Mouse (Mus musculus): Measurements from ENCODE around the gene Krba1. TPM values are rescaled to one million over a fixed set of nuclear protein-coding genes. Genes with fewer than 3 reads are reported as not detected.

Gene Krba1
- total and polyA plus RNA-seq, 2 experiments, result 5.2 to 9.2 TPM

GRCm38 (mm10) chr6:48443592-48444309 is 48.4 kb downstream of the Krba1 start:
- Histone ChIP-seq H3K27me3 (ENCODE audit: control insufficient read depth, insufficient read depth, low read length) (no peaks in the 10 kb centered on the region), H3K4me1 (ENCODE audit: control insufficient read depth, insufficient read depth, low read length) (peaks cover 4% of the 10 kb centered on the region), H3K27ac (replicated peaks; ENCODE audit: insufficient read depth, low read depth, low read length) (peak overlapping the region; percentile 73), H3K79me2 (ENCODE audit: control insufficient read depth, insufficient read depth, low read length) (0 out of 2 replicates have a peak, but pooled peaks cover 2% of the 10 kb centered on the region), H3K9ac (ENCODE audit: low read depth, low read length) (peak overlapping the region; percentile 76), H3K4me3 (ENCODE audit: insufficient read depth, low read depth, low read length) (peak overlapping the region; percentile 92), H3K36me3 (ENCODE audit: control insufficient read depth, insufficient read depth, low read length) (peaks cover 16% of the 10 kb centered on the region; the same call in 1 of the 2 replicates)
- peak; percentile 87 for DNase-seq (ENCODE audit: extremely low read depth, low read depth, low spot score)
- 5% methylated on average over 19 of the region's 19 CpGs for WGBS
- TF ChIP-seq POLR2A (IDR thresholded peaks at IDR 0.05; ENCODE audit: extremely low read depth, insufficient read depth, low read length) (no peak), CTCF (IDR thresholded peaks at IDR 0.05; ENCODE audit: low read depth, low read length) (no peak)

- 0 out of 2 replicates have a peak, but pooled peaks cover 2% of the 10 kb centered on the region for H3K79me2 ChIP-seq (ENCODE audit: control insufficient read depth, insufficient read depth, low read length)
- WGBS, result 3% methylated on average over 30 of the region's 34 CpGs
- TF ChIP-seq POLR2A (IDR thresholded peaks at IDR 0.05; ENCODE audit: extremely low read depth, insufficient read depth, low read length) (0 out of 2 replicates have a peak, but pooled peaks have one; percentile 14), CTCF (IDR thresholded peaks at IDR 0.05; ENCODE audit: low read depth, low read length) (no peak)
- peak; percentile 85 for DNase-seq (ENCODE audit: extremely low read depth, low read depth, low spot score)
- peak overlapping the region; percentile 94 for H3K9ac ChIP-seq (ENCODE audit: low read depth, low read length)
- peaks cover 8% of the 10 kb centered on the region; the same call in 1 of the 2 replicates for H3K36me3 ChIP-seq (ENCODE audit: control insufficient read depth, insufficient read depth, low read length)
- H3K4me1 ChIP-seq (ENCODE audit: control insufficient read depth, insufficient read depth, low read length), result peaks cover 4% of the 10 kb centered on the region
- peak overlapping the region; percentile 92 for H3K4me3 ChIP-seq (ENCODE audit: insufficient read depth, low read depth, low read length)
- H3K27me3 ChIP-seq (ENCODE audit: control insufficient read depth, insufficient read depth, low read length), result no peaks in the 10 kb centered on the region
- peak overlapping the region; percentile 92 for H3K27ac ChIP-seq (replicated peaks; ENCODE audit: insufficient read depth, low read depth, low read length)
Measured at GRCm38 (mm10) chr6:48444310-48445180, 49.2 kb downstream of the Krba1 start.

GRCm38 (mm10) chr6:48445181-48446101 is 50.1 kb downstream of the Krba1 start, which contains the start of gene Zfp467:
Gene Zfp467 (minus strand): TSS chr6:48445825.
- TF ChIP-seq CTCF (IDR thresholded peaks at IDR 0.05; ENCODE audit: low read depth, low read length) (no peak), POLR2A (IDR thresholded peaks at IDR 0.05; ENCODE audit: extremely low read depth, insufficient read depth, low read length) (peak; percentile 14; the same call in 1 of the 2 replicates)
- peak within 1 kb of the TSS; percentile 94 for H3K9ac ChIP-seq (ENCODE audit: low read depth, low read length)
- H3K27ac ChIP-seq (replicated peaks; ENCODE audit: insufficient read depth, low read depth, low read length), result peak within 1 kb of the TSS; percentile 92
- no peaks in the 10 kb centered on the region for H3K27me3 ChIP-seq (ENCODE audit: control insufficient read depth, insufficient read depth, low read length)
- peaks cover 8% of the 10 kb centered on the region; the same call in 1 of the 2 replicates for H3K36me3 ChIP-seq (ENCODE audit: control insufficient read depth, insufficient read depth, low read length)
- peak; percentile 52 for DNase-seq (ENCODE audit: extremely low read depth, low read depth, low spot score)
- H3K4me1 ChIP-seq (ENCODE audit: control insufficient read depth, insufficient read depth, low read length), result peaks cover 4% of the 10 kb centered on the region
- H3K79me2 ChIP-seq (ENCODE audit: control insufficient read depth, insufficient read depth, low read length), result 0 out of 2 replicates have a peak, but pooled peaks cover 2% of the 10 kb centered on the region
- under 1% methylated on average over 65 of the region's 65 CpGs for WGBS
- H3K4me3 ChIP-seq (ENCODE audit: insufficient read depth, low read depth, low read length), result peak within 1 kb of the TSS; percentile 92

- H3K79me2 ChIP-seq (ENCODE audit: control insufficient read depth, insufficient read depth, low read length), result 0 out of 2 replicates have a peak, but pooled peaks cover 2% of the 10 kb centered on the region
- no peaks in the 10 kb centered on the region for H3K27me3 ChIP-seq (ENCODE audit: control insufficient read depth, insufficient read depth, low read length)
- TF ChIP-seq CTCF (IDR thresholded peaks at IDR 0.05; ENCODE audit: low read depth, low read length) (no peak), POLR2A (IDR thresholded peaks at IDR 0.05; ENCODE audit: extremely low read depth, insufficient read depth, low read length) (no peak)
- H3K27ac ChIP-seq (replicated peaks; ENCODE audit: insufficient read depth, low read depth, low read length), result no peak overlapping the region
- peaks cover 4% of the 10 kb centered on the region for H3K4me1 ChIP-seq (ENCODE audit: control insufficient read depth, insufficient read depth, low read length)
- H3K4me3 ChIP-seq (ENCODE audit: insufficient read depth, low read depth, low read length), result peak overlapping the region; percentile 92; the same call in 1 of the 2 replicates
- peak; percentile 7 for DNase-seq (ENCODE audit: extremely low read depth, low read depth, low spot score)
- 55% methylated on average over 3 of the region's 3 CpGs for WGBS
- H3K9ac ChIP-seq (ENCODE audit: low read depth, low read length), result no peak overlapping the region
- peaks cover 8% of the 10 kb centered on the region; the same call in 1 of the 2 replicates for H3K36me3 ChIP-seq (ENCODE audit: control insufficient read depth, insufficient read depth, low read length)
Measured at GRCm38 (mm10) chr6:48446256-48446655, 50.9 kb downstream of the Krba1 start.

- no peak for DNase-seq (ENCODE audit: extremely low read depth, low read depth, low spot score)
- TF ChIP-seq POLR2A (IDR thresholded peaks at IDR 0.05; ENCODE audit: extremely low read depth, insufficient read depth, low read length), result no peak
- no peak for TF ChIP-seq CTCF (IDR thresholded peaks at IDR 0.05; ENCODE audit: low read depth, low read length)
- Histone ChIP-seq H3K27me3 (ENCODE audit: control insufficient read depth, insufficient read depth, low read length) (no peaks in the 10 kb centered on the region), H3K79me2 (ENCODE audit: control insufficient read depth, insufficient read depth, low read length) (0 out of 2 replicates have a peak, but pooled peaks cover 2% of the 10 kb centered on the region), H3K36me3 (ENCODE audit: control insufficient read depth, insufficient read depth, low read length) (peaks cover 2% of the 10 kb centered on the region; the same call in 1 of the 2 replicates), H3K4me1 (ENCODE audit: control insufficient read depth, insufficient read depth, low read length) (peaks cover 7% of the 10 kb centered on the region), H3K4me3 (ENCODE audit: insufficient read depth, low read depth, low read length) (no peak overlapping the region), H3K9ac (ENCODE audit: low read depth, low read length) (no peak overlapping the region), H3K27ac (replicated peaks; ENCODE audit: insufficient read depth, low read depth, low read length) (no peak overlapping the region)
- 92% methylated on average over 3 of the region's 3 CpGs for WGBS
Measured at GRCm38 (mm10) chr6:48446896-48447295, 51.5 kb downstream of the Krba1 start.

All from liver, adult 2 months (tissue).